Mouse (Mus musculus) layer of hippocampus, postnatal 14 days (tissue): ENCODE measurements around the gene Kcnq1. TPM values are rescaled to one million over a fixed set of nuclear protein-coding genes. Genes with fewer than 3 reads are reported as not detected.

Experiments
- DNase-seq, 2 experiments: peaks; one replicate each; pipeline ENCODE4 v3.0.0; 2021 to 2022; ENCODE audit warnings: low spot score in 2 of 2, mixed read lengths in 1 of 2
- total RNA-seq, 2 experiments: library from RNA; stranded (reverse); gene quantifications; 2 replicates each; pipeline ENCODE4 v1.2.3; 2021

Kcnq1 gene
- total RNA-seq, 2 experiments from 2014 or later, result 1.0 to 1.6 TPM

DNA sequence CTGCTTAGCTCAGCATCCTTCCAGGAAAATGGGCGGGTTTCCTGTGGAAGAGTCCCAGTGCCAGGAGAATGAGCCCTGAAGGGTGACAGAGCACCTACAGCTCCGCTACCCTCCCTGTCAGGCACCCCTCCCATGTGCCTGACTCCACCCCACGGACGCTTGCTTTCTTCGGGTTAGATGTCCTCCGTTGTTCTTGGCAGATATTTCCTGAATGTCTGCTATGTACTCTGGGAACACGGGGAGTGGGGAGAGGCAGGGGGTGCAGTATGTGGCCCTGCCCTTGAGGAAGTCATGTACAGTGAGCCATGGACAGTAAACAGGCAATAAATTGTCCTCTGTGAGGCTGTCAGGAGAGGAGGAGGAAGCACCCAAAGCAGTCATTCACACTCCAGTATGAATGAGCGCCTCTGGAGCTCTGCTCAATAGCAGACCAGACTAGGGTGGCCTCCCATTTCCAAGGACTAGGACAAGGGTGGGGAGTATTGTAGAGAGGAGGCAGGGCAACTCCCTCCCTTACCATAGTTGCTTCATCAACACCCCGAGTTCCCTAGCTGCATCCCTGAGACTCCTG lies 301.9 kb downstream of the Kcnq1 start:
- DNase-seq, result no peak

DNA sequence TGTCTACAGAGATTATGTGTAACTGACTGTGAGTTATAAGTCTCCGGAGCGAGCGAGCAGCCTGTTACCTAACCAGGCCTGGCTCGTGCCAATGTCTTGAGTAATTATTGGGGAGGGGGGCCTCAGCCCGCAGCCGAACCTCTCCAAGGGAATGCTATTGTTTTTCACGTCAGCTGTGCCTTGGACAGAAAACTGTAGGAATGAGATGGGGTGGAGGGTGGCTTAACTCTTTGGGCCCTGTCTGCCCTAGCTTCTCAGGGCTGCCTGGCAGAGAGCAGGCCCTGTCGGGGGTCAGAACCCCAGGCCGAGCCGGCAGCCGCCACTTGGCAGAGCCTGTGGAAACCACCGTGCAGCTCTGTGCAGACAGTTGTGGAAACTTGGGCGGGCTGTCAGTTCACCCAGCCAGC lies 302.5 kb downstream of the Kcnq1 start:
- DNase-seq, result no peak

DNA sequence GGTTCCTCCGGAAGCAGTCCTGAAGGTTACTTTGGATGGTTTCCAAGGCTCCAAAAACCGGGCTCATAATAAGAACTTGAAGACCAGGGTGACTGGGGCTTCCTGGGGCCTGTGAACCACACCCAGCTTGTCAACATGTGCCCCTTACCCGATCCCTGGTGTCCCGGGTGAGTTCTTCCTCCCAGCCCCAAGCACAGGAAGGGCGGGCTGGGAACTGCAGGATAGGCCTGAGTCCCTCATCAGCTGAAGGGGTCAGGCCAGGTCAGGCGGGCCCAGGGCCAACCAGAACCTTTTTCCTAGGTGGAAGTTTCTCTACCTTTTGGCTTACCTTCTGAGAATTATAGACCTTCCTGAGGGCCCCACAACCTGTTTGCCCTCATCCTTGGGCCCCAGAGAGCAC lies 306.4 kb downstream of the Kcnq1 start:
- DNase-seq, result no peak

GRCm38 (mm10) chr7:143415070-143415469 lies 308.9 kb downstream of the Kcnq1 start:
- no peak for DNase-seq

DNA sequence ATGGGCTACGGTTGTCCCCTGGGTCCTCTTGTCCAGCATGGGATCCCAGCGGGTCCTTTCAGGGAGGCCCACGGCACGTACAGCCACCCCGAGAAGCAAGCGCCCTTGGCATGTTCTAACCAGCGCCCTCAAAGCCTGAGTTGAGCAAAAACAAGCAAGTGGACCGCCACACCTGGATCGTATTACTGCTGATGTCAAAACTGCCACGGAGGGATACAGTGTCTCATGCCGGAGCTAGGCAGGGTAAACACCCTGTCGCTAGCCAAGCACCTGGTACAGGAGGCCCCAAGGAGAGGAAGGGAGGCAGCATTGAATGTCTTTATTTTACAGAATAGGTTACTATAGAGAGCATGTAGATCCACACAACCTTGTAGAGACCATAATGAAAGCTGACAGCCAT lies 310.2 kb downstream of the Kcnq1 start:
- no peak for DNase-seq

DNA sequence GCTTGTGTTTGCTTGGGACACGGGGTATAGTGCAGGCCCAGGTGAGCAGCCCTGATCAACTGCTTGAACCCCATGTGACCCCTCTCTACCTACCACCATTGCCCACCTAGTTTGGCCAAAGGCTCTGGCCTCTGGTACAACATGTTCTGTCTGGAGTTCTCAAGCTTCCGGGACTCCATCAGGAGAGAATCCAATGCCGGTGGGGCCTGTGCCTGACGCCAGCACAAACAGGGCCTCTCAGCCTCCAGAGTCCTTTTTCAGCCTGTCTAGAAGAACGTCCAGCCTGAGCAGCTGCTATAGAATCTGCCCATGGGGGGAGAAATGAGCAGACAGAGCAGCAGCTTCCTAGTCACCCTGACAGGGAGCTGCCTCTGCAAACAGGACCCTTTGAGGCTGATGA lies 311.7 kb downstream of the Kcnq1 start:
- DNase-seq, result no peak

DNA sequence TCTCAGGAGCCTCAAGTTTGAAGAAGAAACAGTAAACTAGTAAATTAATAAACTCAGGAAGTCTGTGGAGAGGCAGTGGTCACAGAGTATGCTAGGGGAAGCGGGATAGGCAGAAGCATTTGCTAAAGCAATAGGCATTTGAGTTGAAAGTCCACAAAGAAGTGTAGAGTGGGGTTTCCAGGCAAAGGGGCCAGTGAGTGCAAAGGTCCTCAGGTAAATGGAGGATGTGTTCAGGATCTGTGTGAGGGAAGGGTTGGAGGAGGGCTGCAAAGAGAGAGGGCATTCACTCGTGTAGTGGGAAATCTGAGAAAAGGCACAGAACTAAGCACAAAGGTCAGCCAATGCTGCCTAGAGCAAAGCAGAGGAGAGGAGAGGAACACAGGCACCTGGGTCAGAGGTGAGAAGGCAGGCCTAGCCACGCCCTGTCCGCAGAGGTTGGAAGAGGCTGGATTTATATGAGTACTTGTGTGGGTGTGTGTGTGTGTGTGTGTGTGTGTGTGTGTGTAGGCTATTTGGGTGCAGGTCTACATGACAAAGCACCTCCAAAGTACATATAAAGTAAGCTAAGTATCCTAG lies 313.5 kb downstream of the Kcnq1 start:
- DNase-seq, result no peak

DNA sequence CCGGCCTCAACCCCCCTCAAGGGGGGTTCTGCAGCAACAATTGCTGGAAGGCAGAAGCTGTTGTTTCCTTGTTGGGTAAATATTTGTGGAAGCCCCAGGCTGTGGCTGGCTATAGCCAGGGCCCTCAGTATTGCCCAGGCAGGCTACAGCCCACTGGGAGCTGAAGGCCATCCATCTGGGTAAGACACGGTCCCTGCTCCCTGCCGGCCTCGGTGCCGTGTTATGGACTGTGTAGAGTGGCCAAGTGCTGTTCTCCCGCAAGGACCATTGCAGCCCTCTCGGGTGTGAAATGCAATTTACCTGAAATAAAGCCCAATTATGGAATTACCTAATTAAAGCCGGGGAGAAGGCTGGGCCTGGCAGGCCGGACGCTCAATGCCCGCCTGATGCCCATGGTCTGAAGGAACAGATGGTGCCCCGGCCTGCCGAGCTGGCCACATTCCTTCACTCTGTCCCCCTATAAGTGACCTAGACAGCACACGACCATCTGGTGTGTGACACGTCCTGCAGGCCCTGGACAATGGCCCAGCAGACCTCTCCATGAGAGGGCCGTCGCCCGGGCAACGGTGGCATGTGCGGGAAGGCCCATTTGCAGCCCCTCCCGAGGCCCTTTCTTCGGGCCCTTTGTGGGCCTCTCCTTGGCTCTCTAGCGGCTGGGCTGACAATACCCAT lies 322.1 kb downstream of the Kcnq1 start:
- DNase-seq, result no peak

DNA sequence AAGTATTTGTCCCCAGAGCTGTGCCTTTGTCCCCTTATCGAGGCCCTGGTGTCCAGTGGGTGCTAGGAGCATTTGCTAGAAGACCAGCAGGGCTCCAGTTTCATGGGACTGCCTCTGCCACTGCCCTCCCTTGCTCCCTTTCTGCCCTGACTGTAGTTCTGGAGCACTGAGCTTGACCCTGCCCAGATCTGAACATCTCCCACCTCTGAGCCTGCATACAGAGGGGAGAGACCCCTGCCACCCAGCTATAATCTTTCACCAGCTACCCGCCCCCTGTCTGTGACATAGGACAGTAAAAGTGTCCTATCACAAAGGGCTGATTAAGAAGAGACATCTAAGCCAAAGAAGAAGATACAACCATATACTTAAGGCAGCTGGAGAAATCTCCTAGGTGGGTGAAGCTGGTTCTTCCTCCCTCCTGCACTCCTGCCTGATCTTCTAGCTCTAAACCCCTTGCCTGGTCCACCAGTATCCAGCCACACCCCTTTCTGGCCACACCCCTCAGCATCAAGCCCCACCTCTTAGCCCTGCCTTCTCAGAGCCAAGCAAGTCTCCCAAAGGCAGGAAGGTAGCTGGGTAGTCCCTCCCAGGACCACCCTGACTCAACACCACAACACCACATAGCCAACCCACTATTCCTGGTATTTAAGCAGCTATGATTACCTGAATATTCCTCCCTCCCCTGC lies 322.8 kb downstream of the Kcnq1 start:
- DNase-seq, result no peak

GRCm38 (mm10) chr7:143432631-143433030 lies 326.5 kb downstream of the Kcnq1 start:
- DNase-seq, result no peak

GRCm38 (mm10) chr7:143433331-143433730 lies 327.2 kb downstream of the Kcnq1 start:
- DNase-seq, result peak in 1 of 2 experiments; percentile 55

- no peak for DNase-seq
Measured at GRCm38 (mm10) chr7:143437231-143437893, 331.2 kb downstream of the Kcnq1 start.

DNA sequence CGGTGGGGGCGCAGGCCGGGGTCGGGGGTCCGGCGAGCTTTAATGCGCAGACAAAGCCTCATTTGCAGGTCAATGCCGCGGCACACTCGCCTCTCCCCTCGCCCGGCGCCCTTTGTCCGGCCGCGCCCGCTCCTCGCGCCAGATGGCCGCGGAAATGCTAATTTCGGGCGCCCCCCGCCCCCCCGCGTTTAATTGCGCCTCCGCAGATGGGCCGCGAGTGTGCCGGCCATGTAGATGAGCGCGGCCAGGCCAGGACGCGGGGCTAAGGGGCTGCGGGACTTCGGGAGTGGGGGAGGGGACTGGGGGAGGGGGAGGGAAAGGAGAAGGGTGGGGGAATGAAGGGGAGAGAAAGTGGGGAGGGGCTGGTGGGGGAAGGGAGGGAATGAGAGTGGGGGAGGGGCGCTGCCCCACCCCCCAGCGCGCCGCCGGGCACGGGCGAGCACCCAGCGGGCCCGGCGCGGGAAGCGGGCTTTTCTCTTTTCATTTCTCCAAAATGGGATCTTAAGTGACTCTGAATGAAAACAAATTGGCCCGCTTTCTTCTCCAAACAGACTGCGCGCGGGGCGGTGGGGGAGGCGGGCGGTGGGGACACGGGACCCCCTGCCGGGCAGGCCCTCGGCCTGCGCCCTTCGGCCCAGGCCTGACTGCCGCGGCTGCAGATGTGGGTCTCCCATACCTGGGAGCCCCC lies 331.9 kb downstream of the Kcnq1 start:
- no peak for DNase-seq

- DNase-seq, result no peak
Measured at GRCm38 (mm10) chr7:143438965-143439364, 332.8 kb downstream of the Kcnq1 start.

DNA sequence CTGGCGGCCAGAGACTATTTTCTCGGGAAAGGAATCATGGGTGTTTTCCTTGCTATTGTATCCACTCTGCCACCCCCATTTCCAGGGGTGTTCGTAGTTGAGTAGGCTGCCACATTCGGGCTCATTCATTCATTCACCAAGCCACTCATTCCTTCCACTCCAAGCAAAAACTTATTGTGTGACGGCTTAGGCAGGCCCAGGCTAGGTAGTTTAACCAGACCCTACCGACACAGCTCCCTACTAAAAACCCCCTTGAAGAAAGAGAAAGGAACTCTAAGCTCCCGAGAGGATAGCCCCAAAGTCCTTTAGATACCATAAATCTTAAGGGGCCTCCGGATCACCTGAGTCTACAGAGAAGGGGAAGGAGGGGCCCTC lies 338.4 kb downstream of the Kcnq1 start:
- DNase-seq, result no peak

DNA sequence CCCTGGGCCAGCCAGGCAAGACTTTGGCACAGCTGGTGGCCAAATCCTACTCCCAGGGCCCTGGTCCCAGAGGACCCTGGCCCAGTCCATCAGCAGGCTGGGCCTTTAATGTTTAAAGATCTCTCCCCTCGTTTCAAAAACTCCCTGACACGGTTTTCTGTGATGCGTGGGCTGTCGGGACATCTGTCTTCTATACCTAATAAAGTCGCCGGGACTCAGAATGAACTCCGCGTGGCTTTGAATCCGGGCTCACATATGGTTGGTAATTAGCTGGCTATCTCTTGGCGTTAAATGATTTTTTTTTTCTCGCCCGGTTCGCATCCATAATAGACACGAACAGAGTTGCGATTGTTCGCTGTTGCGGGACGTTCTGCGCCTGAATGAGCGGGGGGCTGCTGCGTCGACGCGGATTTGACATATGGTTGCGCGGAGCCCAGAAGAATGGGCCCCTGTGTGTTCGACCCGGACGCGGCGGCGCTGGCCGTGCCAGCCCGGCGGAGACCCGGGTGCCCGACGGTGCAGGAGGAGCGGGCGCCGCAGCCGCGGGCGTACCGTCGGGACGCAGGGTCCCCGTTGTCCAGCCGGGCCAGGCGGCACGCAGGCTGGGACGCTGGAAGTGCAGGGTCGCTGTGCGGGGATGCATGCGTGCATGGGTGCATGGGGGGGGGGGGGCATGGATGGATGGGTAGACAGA lies 338.9 kb downstream of the Kcnq1 start:
- DNase-seq, result no peak

DNA sequence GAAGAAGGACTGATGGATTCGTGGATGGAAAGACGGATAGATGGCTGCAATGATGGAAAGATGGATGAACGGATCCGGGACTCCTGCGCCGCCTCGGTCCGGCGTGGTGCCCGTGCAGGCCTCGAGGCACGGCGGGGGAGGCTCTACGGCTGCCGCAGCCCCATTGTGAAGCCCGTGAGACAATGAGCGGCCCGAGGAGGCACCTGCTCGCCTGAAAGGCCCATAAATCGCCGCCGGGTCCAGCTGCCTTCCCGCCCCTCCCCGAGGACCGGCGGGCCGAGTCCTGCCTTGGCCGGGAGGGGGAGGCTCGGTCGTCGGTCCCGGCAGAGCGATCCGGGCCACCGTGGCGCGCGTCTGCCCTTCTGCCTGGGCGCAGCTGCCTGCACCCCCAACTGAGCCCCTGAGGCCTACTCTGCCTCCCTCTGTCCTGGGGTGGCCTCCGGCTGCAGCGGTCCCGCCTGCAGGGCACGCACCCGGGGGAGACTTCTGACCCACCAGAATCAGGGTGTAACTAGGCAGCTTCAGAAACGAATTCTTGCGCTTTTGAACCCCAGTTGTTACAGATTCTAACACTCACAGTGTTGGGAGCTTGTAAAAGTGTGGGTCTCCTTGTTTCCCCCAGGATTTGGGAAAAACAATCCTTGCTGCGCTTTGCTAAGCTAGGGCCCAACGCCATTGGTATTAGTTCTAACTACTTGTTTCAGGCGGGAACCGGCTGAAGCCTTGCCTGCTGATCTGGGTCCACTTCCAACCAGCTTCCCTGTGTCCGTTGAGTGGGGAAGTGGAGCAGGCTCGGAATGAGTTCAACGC lies 339.7 kb downstream of the Kcnq1 start:
- no peak for DNase-seq

DNA sequence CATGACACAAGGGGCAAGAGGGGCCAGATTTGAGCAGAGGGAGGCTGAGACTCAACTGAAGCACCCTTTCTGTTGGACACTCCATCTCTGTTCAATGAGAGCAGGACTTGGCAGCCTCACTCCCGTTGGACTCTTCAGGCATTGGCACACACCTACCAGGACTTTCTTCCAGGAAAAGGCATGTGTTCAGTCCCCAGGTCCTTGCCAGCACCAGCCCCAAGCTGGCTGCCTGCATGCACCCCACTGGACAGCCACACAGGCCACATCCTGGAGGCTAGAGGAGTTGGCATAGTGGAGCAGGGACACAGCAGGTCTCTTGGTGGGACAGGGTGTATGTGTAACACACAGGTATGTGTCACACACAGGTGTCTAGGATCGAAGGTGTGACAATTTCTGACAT lies 341.0 kb downstream of the Kcnq1 start:
- DNase-seq, result peak in 1 of 2 experiments; percentile 47

GRCm38 (mm10) chr7:143458963-143459331 lies 352.8 kb downstream of the Kcnq1 start:
- no peak for DNase-seq
